Mouse (Mus musculus) spleen, adult 2 months (tissue): Measurements from ENCODE around the gene Spout1. TPM values are rescaled to one million over a fixed set of nuclear protein-coding genes. Genes with fewer than 3 reads are reported as not detected.

Experiments used
- DNase-seq, 2 experiments: peaks; one replicate each; pipeline versions ENCODE4 v3.0.0 to v3.0.0-alpha.2; 2012 to 2021; ENCODE audit warnings: low spot score in 2 of 2, low read depth in 1 of 2
- H3K27ac ChIP-seq: fragments of 200-500 bp; 2 replicates; pipeline ENCODE4 v1.5.1; 2012; ENCODE audit warnings: low read length, inconsistent platforms; ENCODE audit not compliant: insufficient read depth
- H3K27me3 ChIP-seq: fragments of 200-500 bp; 2 replicates; pipeline ENCODE4 v1.6.1; 2012; ENCODE audit warnings: mild to moderate bottlenecking, moderate library complexity, low read length, inconsistent platforms; ENCODE audit not compliant: control insufficient read depth, insufficient read depth
- H3K36me3 ChIP-seq: fragments of 200-500 bp; 2 replicates; pipeline ENCODE4 v1.6.1; 2012; ENCODE audit warnings: mild to moderate bottlenecking, low read length, inconsistent platforms; ENCODE audit not compliant: control insufficient read depth, insufficient read depth
- H3K4me1 ChIP-seq: fragments of 200-500 bp; 2 replicates; pipeline ENCODE4 v1.6.1; 2011; ENCODE audit warnings: inconsistent platforms; ENCODE audit not compliant: control insufficient read depth, insufficient read depth, insufficient read length
- H3K4me3 ChIP-seq: fragments of 200-500 bp; 2 replicates; pipeline ENCODE4 v1.5.1; 2011; ENCODE audit warnings: mild to moderate bottlenecking, inconsistent platforms; ENCODE audit not compliant: insufficient read depth, insufficient read length; ENCODE audit errors: extremely low read depth
- CTCF ChIP-seq: fragments of 200-500 bp; IDR thresholded peaks from 2 replicates; pipeline ENCODE4 v1.5.1; 2011; ENCODE audit warnings: mild to moderate bottlenecking, inconsistent platforms; ENCODE audit not compliant: insufficient read depth, insufficient read length, insufficient replicate concordance; ENCODE audit errors: extremely low read depth
- POLR2A ChIP-seq: fragments of 200-500 bp; IDR thresholded peaks from 2 replicates; pipeline ENCODE4 v1.6.1; 2011; ENCODE audit warnings: low read depth, low read length, inconsistent platforms
- WGBS: fragments of 180-500 bp; shearing (Covaris S2); methylation state at CpG from one replicate; pipeline ENCODE4 v1.1.7; 2018; 5-methylcytosine and 5-hydroxymethylcytosine counted together
- polyA plus RNA-seq: library from polyadenylated mRNA; depleted of rRNA; stranded (reverse); fragments of >200 nt; gene quantifications from 2 replicates; pipeline ENCODE4 v1.2.3, GENCODE M21; 2012

Gene Spout1
- polyA plus RNA-seq, 1 experiment = 19.1 TPM

- H3K36me3 ChIP-seq = no peaks in the 10 kb centered on the region
- H3K4me1 ChIP-seq = no peaks in the 10 kb centered on the region
- H3K27me3 ChIP-seq = no peaks in the 10 kb centered on the region
- TF ChIP-seq CTCF (no peak), POLR2A (no peak)
- no peak for DNase-seq
- H3K4me3 ChIP-seq = no peak overlapping the region
- WGBS = 90% methylated on average over 6 of the region's 6 CpGs
- no peak overlapping the region for H3K27ac ChIP-seq
Observed at GRCm38 (mm10) chr2:30211408-30212168, 33.3 kb upstream of the Spout1 start.

DNA sequence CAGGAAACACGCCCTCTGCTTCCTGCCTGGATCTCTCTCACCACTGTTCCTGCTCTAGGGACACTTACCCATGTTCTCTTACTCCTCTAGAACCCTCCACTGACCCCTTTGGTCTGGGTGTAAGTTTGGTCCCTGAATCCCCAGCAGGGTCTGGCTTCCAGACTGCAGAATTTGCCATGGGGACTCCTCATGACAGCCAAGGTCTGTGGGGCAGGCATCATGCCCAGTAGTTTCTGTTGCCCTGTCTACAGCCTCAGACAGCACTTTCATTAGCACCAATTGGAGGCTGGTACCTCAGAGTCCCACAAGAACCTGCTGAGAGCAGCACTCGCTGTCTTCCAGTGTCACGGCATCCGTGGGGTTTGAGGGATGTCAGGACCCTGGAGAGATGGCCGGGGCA is 29.6 kb upstream of the Spout1 start:
- Histone ChIP-seq H3K27me3 (no peaks in the 10 kb centered on the region), H3K4me3 (no peak overlapping the region), H3K36me3 (no peaks in the 10 kb centered on the region), H3K27ac (no peak overlapping the region), H3K4me1 (peaks cover 8% of the 10 kb centered on the region; the same call in 1 of the 2 replicates)
- DNase-seq = no peak
- 88% methylated on average over 5 of the region's 5 CpGs for WGBS
- TF ChIP-seq CTCF = no peak
- TF ChIP-seq POLR2A = no peak

DNA sequence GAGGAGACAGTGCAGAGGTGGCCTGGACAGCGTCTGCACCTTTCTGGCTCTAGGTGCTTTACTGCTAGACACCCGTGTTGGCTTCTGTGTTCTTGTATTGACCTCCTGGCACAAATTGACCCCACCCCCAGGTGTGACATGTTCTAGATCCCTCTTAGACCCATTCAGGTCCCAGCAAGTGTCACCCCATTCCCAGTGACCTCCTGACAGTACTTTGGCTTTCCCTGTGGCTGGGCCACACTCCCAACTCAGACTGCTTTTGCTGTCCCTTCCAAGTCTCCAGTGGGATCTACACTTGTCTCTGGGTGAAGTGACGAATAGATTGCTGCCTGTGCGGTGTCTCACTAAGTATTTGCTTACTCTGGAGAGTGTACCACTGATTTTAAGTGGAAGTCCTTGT is 29.1 kb upstream of the Spout1 start:
- no peaks in the 10 kb centered on the region for H3K27me3 ChIP-seq
- 84% methylated on average over 4 of the region's 4 CpGs for WGBS
- no peaks in the 10 kb centered on the region for H3K36me3 ChIP-seq
- H3K27ac ChIP-seq = no peak overlapping the region
- DNase-seq = no peak
- TF ChIP-seq CTCF (no peak), POLR2A (no peak)
- no peak overlapping the region for H3K4me3 ChIP-seq
- H3K4me1 ChIP-seq = peaks cover 8% of the 10 kb centered on the region; the same call in 1 of the 2 replicates

- under 1% methylated on average over 44 of the region's 44 CpGs for WGBS
- peak within 1 kb of the TSS; percentile 81 for H3K27ac ChIP-seq
- H3K4me1 ChIP-seq = peaks cover 8% of the 10 kb centered on the region; the same call in 1 of the 2 replicates
- peak within 1 kb of the TSS; percentile 95 for H3K4me3 ChIP-seq
- H3K27me3 ChIP-seq = no peaks in the 10 kb centered on the region
- peak; percentile 92 to 93 for DNase-seq
- no peaks in the 10 kb centered on the region for H3K36me3 ChIP-seq
- TF ChIP-seq CTCF (no peak), POLR2A (peak; percentile 31)
Observed at GRCm38 (mm10) chr2:30205629-30206357, 27.5 kb upstream of the Spout1 start, which contains the start of gene Kyat1. TSS of gene Kyat1 (minus strand) at chr2:30205847.

DNA sequence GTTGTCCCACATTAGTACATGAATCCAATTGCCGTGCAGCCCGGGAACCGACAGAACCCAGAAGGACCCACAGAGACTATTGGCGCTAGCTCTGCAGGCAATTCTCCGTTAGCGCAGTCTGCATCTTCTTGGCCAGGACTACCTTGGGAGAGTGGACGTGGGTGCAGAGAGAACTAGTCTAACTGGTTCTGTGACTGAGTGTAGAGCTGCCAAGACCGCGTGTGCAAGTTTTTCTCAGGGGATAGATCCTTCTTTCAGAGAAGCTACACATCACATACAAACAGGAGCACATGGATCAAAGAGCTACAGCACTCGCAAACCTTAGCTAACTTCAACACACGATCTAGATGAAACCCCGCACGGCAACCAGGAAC is 27.0 kb upstream of the Spout1 start:
- DNase-seq = no peak
- no peak for TF ChIP-seq POLR2A
- TF ChIP-seq CTCF = no peak
- Histone ChIP-seq H3K4me3 (peak overlapping the region; percentile 95), H3K27ac (peak overlapping the region; percentile 81), H3K4me1 (peaks cover 8% of the 10 kb centered on the region; the same call in 1 of the 2 replicates), H3K36me3 (no peaks in the 10 kb centered on the region), H3K27me3 (no peaks in the 10 kb centered on the region)
- 1% methylated on average over 13 of the region's 13 CpGs for WGBS

DNA sequence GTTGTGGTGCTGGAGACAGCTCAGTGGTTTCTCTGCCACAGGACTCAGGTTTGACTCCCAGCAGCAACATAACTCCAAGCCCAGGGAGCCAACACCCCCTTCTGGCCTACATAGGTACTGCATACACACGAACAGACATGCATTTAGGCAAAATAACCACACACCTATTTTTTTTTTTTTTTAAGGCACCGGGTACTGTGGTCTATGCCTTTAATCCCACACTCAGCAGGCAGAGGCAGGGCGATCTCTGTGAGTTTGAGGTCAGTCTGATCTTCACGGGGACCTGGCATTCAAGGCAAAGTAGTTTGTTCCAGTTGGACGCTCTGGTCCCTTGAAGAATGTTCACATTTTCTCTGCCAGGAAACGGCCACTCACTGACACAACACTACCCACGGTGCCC is 25.2 kb upstream of the Spout1 start:
- TF ChIP-seq CTCF = no peak
- TF ChIP-seq POLR2A = no peak
- H3K4me3 ChIP-seq = no peak overlapping the region
- no peaks in the 10 kb centered on the region for H3K27me3 ChIP-seq
- no peaks in the 10 kb centered on the region for H3K36me3 ChIP-seq
- peaks cover 8% of the 10 kb centered on the region; the same call in 1 of the 2 replicates for H3K4me1 ChIP-seq
- DNase-seq = no peak
- WGBS = 79% methylated on average over 7 of the region's 7 CpGs
- no peak overlapping the region for H3K27ac ChIP-seq
